Mouse (Mus musculus): ENCODE results near the gene Zbtb1. TPM values are rescaled to one million over a fixed set of nuclear protein-coding genes. Genes with fewer than 3 reads are reported as not detected.
"Not testable (repeated sequence)": the region's sequence is repeated elsewhere in the genome, so short reads cannot be mapped to it uniquely, and the experiment has no call there.

Gene Zbtb1
- polyA plus RNA-seq, 1 experiment from 2014 or later = 12.5 TPM

DNA sequence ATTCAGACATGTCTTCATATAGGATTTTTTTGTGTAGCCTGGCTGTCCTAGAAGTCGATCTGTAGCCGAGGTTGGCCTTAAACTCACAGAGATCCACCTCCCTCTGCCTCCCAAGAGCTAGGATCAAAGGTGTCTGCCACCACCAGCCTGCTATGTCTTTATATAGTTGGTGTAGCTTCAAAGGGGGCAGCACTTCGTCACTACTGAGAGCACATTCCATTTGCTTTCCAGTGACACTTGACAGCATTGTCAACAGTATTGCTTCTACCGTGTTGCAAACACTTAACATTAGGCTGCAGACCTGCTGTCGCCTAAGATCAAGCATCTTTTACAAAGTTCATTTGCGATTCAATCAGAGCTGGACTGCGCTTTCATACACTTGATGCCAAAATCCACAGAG lies 64.0 kb downstream of the Zbtb1 start:
- no peaks in the 10 kb centered on the region for H3K9me3 ChIP-seq (ENCODE audit: control insufficient read depth, low read length)
- H3K4me3 ChIP-seq (ENCODE audit: low read length) = no peak overlapping the region
- H3K27me3 ChIP-seq (ENCODE audit: control insufficient read depth, insufficient read depth, low read length) = peaks cover 3% of the 10 kb centered on the region; the same call in 1 of the 2 replicates
- no peak overlapping the region for H3K27ac ChIP-seq (ENCODE audit: low read depth, low read length)
- no peak overlapping the region for H3K4me2 ChIP-seq (replicated peaks; ENCODE audit: low read depth, low read length)
- H3K4me1 ChIP-seq (ENCODE audit: control insufficient read depth, insufficient read depth, low read length) = 0 out of 2 replicates have a peak, but pooled peaks cover 2% of the 10 kb centered on the region
- WGBS = 33% methylated on average over 7 of the region's 7 CpGs
- H3K9ac ChIP-seq (ENCODE audit: low read depth, low read length) = no peak overlapping the region
- no peak for ATAC-seq (ENCODE audit: low FRiP score, low TSS enrichment)
- no peaks in the 10 kb centered on the region for H3K36me3 ChIP-seq (ENCODE audit: control insufficient read depth, insufficient read depth, low read length)

DNA sequence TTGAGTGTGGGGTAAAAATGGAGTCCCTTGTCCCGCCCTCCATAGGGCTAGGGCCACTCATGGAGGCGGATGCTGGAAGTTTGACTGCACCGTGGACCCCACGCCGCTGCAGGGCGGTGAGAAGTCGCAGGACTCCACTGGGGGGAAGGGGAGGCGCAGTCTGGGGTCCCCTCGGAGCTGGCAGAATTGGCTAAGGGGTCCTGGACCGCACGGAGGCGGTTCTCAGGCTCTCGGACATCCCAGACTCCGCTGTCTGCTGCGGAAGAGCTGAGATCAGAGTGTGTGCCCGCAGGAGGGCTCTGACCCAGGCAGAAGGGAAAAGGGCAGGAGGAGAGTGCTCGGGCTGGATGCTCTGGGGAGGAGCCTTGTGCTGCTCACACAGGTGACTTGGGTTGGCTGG lies 65.0 kb downstream of the Zbtb1 start:
- Histone ChIP-seq H3K4me3 (ENCODE audit: low read length) (peak overlapping the region; percentile 42), H3K27ac (ENCODE audit: low read depth, low read length) (no peak overlapping the region), H3K27me3 (ENCODE audit: control insufficient read depth, insufficient read depth, low read length) (peaks cover 3% of the 10 kb centered on the region; the same call in 1 of the 2 replicates), H3K36me3 (ENCODE audit: control insufficient read depth, insufficient read depth, low read length) (no peaks in the 10 kb centered on the region), H3K9ac (ENCODE audit: low read depth, low read length) (peak overlapping the region; percentile 53; the same call in 1 of the 2 replicates), H3K9me3 (ENCODE audit: control insufficient read depth, low read length) (no peaks in the 10 kb centered on the region), H3K4me2 (replicated peaks; ENCODE audit: low read depth, low read length) (peak overlapping the region; percentile 78), H3K4me1 (ENCODE audit: control insufficient read depth, insufficient read depth, low read length) (0 out of 2 replicates have a peak, but pooled peaks cover 2% of the 10 kb centered on the region)
- 3% methylated on average over 17 of the region's 17 CpGs for WGBS
- peak; percentile 86 for ATAC-seq (ENCODE audit: low FRiP score, low TSS enrichment)

DNA sequence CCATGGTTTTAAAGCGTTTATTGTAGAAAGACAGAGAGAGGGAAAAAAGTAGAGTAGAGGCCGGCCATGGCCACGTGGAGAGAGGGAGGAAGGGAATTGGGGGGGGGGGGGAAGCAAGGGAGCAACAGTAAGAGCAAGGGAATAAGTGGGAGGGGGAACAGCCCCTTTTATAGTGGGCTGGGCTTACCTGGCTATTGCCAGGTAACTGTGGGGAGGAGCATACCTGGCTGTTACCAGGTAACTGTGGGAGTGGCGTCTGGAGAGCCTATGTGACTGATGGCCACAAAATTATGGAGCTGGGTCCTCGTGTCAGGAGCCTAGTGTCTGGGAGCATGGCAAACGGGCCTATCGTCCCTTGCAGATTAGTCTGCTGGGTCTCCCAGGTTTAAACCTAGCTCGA lies 65.5 kb downstream of the Zbtb1 start:
- no peaks in the 10 kb centered on the region for H3K9me3 ChIP-seq (ENCODE audit: control insufficient read depth, low read length)
- 36% methylated on average over 8 of the region's 8 CpGs for WGBS

DNA sequence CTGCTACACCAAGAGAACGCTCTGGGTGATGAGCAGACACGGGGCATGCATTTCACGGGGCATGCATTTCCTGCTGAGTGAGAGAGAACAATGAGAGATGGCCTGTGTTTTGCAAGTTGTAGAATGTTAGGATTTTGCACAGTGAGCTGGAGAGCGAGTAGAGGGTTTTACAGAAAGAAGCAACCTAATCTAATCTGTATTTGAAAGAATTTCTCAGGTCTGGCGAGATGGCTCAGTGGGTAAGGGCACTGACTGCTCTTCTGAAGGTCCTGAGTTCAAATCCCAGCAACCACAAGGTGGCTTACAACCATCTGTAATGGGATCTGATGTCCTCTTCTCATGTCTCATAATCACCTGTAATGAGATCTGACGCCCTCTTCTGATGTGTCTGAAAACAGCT lies 73.4 kb downstream of the Zbtb1 start:
- H3K9me3 ChIP-seq (ENCODE audit: control insufficient read depth, low read length); H3K9ac ChIP-seq (ENCODE audit: low read depth, low read length); H3K36me3 ChIP-seq (ENCODE audit: control insufficient read depth, insufficient read depth, low read length); H3K4me3 ChIP-seq (ENCODE audit: low read length); H3K27me3 ChIP-seq (ENCODE audit: control insufficient read depth, insufficient read depth, low read length); ATAC-seq (ENCODE audit: low FRiP score, low TSS enrichment); H3K4me1 ChIP-seq (ENCODE audit: control insufficient read depth, insufficient read depth, low read length); H3K27ac ChIP-seq (ENCODE audit: low read depth, low read length); H3K4me2 ChIP-seq (replicated peaks; ENCODE audit: low read depth, low read length): not testable (repeated sequence)
- 87% methylated on average over 6 of the region's 6 CpGs for WGBS

More for the DNA sequence above, 65.5 kb downstream of the Zbtb1 start:
- Histone ChIP-seq H3K9ac (ENCODE audit: low read depth, low read length) (no peak overlapping the region), H3K27me3 (ENCODE audit: control insufficient read depth, insufficient read depth, low read length) (peaks cover 3% of the 10 kb centered on the region; the same call in 1 of the 2 replicates), H3K36me3 (ENCODE audit: control insufficient read depth, insufficient read depth, low read length) (no peaks in the 10 kb centered on the region), H3K4me1 (ENCODE audit: control insufficient read depth, insufficient read depth, low read length) (0 out of 2 replicates have a peak, but pooled peaks cover 2% of the 10 kb centered on the region), H3K4me3 (ENCODE audit: low read length) (peak overlapping the region; percentile 42; the same call in 1 of the 2 replicates), H3K27ac (ENCODE audit: low read depth, low read length) (no peak overlapping the region), H3K4me2 (replicated peaks; ENCODE audit: low read depth, low read length) (peak overlapping the region; percentile 78)
- 0 out of 2 replicates have a peak, but pooled peaks have one; percentile 17 for ATAC-seq (ENCODE audit: low FRiP score, low TSS enrichment)

DNA sequence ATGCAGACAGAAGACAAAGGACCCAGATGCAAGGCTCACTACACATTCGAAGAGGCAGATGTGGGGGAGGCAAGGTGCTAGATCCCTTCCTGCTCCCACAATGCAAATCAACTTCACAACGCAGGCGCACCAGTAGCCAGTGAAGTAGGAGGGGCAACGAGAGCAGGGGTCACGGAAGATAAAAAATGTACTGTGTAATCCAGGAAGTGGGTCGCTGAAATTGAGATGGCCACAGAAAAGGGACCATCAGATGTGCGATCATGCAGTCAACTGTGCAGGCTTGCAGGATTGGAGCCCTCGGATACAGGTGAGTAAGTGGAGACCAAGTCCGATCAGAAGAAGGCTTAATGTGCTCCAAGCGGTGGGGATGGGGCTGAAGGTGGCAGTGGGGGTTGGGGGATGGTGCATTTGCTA lies 74.3 kb downstream of the Zbtb1 start:
- Histone ChIP-seq H3K4me2 (replicated peaks; ENCODE audit: low read depth, low read length) (no peak overlapping the region; the same call in 1 of the 2 replicates), H3K36me3 (ENCODE audit: control insufficient read depth, insufficient read depth, low read length) (no peaks in the 10 kb centered on the region), H3K27ac (ENCODE audit: low read depth, low read length) (0 out of 2 replicates have a peak overlapping the region, but pooled peaks have one; percentile 44), H3K9me3 (ENCODE audit: control insufficient read depth, low read length) (no peaks in the 10 kb centered on the region), H3K9ac (ENCODE audit: low read depth, low read length) (no peak overlapping the region), H3K27me3 (ENCODE audit: control insufficient read depth, insufficient read depth, low read length) (no peaks in the 10 kb centered on the region), H3K4me1 (ENCODE audit: control insufficient read depth, insufficient read depth, low read length) (peaks cover 4% of the 10 kb centered on the region; the same call in 1 of the 2 replicates), H3K4me3 (ENCODE audit: low read length) (peak overlapping the region; percentile 12)
- ATAC-seq (ENCODE audit: low FRiP score, low TSS enrichment) = peak; percentile 58
- WGBS = 32% methylated on average over 10 of the region's 10 CpGs

DNA sequence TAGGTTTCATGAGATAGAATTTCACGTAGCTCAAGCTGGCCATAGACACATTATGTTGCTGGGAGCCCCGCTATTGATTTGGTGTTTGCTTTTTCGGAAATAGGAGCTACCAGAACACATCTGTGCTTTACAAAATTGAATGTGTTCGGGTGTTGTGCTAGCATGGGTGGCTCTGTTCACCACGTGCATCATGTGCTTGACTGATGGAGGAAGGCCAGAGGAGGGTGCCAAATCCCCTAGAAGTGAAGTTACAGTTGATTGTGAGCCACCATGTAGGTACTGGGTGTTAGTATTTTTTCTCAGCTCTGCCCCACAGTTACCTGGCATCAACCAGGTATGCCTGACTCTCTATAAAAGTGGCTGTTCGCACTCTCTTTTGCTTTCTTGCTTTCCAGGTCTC lies 74.8 kb downstream of the Zbtb1 start:
- H3K9ac ChIP-seq (ENCODE audit: low read depth, low read length) = no peak overlapping the region
- peak overlapping the region; percentile 0 for H3K4me2 ChIP-seq (replicated peaks; ENCODE audit: low read depth, low read length)
- no peak; the same call in 1 of the 2 replicates for ATAC-seq (ENCODE audit: low FRiP score, low TSS enrichment)
- H3K36me3 ChIP-seq (ENCODE audit: control insufficient read depth, insufficient read depth, low read length) = no peaks in the 10 kb centered on the region
- 86% methylated on average over 6 of the region's 6 CpGs for WGBS
- peak overlapping the region; percentile 12 for H3K4me3 ChIP-seq (ENCODE audit: low read length)
- peaks cover 4% of the 10 kb centered on the region; the same call in 1 of the 2 replicates for H3K4me1 ChIP-seq (ENCODE audit: control insufficient read depth, insufficient read depth, low read length)
- H3K27me3 ChIP-seq (ENCODE audit: control insufficient read depth, insufficient read depth, low read length) = no peaks in the 10 kb centered on the region
- no peak overlapping the region for H3K27ac ChIP-seq (ENCODE audit: low read depth, low read length)
- H3K9me3 ChIP-seq (ENCODE audit: control insufficient read depth, low read length) = no peaks in the 10 kb centered on the region

DNA sequence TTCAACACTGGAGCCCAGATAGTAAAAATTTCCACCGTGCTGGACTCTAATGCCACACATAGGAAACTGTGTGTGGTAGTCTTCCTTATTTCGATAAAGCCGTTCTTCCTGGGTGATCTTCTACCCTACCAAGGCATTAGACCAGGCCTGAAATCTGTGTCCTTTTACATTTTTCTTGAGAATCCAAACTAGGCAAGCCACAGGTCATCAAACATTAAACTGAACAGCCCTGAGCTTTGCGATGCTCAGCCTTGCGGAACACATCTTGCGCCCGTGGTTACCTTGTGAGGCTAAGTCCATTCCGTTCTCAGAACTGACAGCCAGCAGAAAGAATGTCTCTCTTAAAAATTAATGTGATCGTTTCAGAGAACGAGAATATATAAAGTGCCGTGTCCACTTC lies 76.1 kb downstream of the Zbtb1 start:
- 45% methylated on average over 11 of the region's 11 CpGs for WGBS
- no peak; the same call in 1 of the 2 replicates for ATAC-seq (ENCODE audit: low FRiP score, low TSS enrichment)
- Histone ChIP-seq H3K4me1 (ENCODE audit: control insufficient read depth, insufficient read depth, low read length) (peaks cover 4% of the 10 kb centered on the region; the same call in 1 of the 2 replicates), H3K27me3 (ENCODE audit: control insufficient read depth, insufficient read depth, low read length) (no peaks in the 10 kb centered on the region), H3K36me3 (ENCODE audit: control insufficient read depth, insufficient read depth, low read length) (no peaks in the 10 kb centered on the region), H3K9me3 (ENCODE audit: control insufficient read depth, low read length) (no peaks in the 10 kb centered on the region), H3K4me3 (ENCODE audit: low read length) (no peak overlapping the region), H3K27ac (ENCODE audit: low read depth, low read length) (peak overlapping the region; percentile 67; the same call in 1 of the 2 replicates), H3K9ac (ENCODE audit: low read depth, low read length) (no peak overlapping the region), H3K4me2 (replicated peaks; ENCODE audit: low read depth, low read length) (no peak overlapping the region)

Other genes with a start within 250 kb of the Zbtb1 start
- 0.39 and 0.57 TPM in 2 replicates for gene Esr2, start 193.0 kb upstream of the Zbtb1 start, polyA plus RNA-seq (2014; fragmentation: Nextera tagmentation; extraction: Ambion mirVana)
- not detected in 2 replicates for gene Tex21, start 123.5 kb upstream of the Zbtb1 start, polyA plus RNA-seq (2014; fragmentation: Nextera tagmentation; extraction: Ambion mirVana)
- 58.1 and 102 TPM in 2 replicates for gene Mthfd1, start 115.0 kb upstream of the Zbtb1 start, polyA plus RNA-seq (2014; fragmentation: Nextera tagmentation; extraction: Ambion mirVana)
- gene Akap5, start 45.4 kb upstream of the Zbtb1 start, polyA plus RNA-seq (2014; fragmentation: Nextera tagmentation; extraction: Ambion mirVana) = 0.96 and 1.7 TPM in 2 replicates
- 19.9 and 20.5 TPM in 2 replicates for gene Zbtb25, start 664 bp upstream of the Zbtb1 start, polyA plus RNA-seq (2014; fragmentation: Nextera tagmentation; extraction: Ambion mirVana)
- 5.4 and 7.7 TPM in 2 replicates for gene Hspa2, start 33.9 kb downstream of the Zbtb1 start, polyA plus RNA-seq (2014; fragmentation: Nextera tagmentation; extraction: Ambion mirVana)
- 3.4 and 3.9 TPM in 2 replicates for gene Ppp1r36, start 47.3 kb downstream of the Zbtb1 start, polyA plus RNA-seq (2014; fragmentation: Nextera tagmentation; extraction: Ambion mirVana)
- gene Plekhg3, start 160.6 kb downstream of the Zbtb1 start, polyA plus RNA-seq (2014; fragmentation: Nextera tagmentation; extraction: Ambion mirVana) = 7.9 and 15.1 TPM in 2 replicates

Data from kidney, embryonic 14.5 days (tissue).